ENCODE assay signal across 10 mouse cellular contexts in genomic region chr10:111007687-111008086, GRCm38 (mm10). TPM values are rescaled to one million over a fixed set of nuclear protein-coding genes. Genes with fewer than 3 reads are reported as not detected.
A peak's percentile ranks its signal among the peaks of the same experiment; 100 is the strongest.
DNase-seq lines count a peak whose midpoint lies in the region; ATAC-seq and TF ChIP-seq lines count a peak whose summit lies in the region.
"Had no signal": no experiment of that assay in that cellular context is flagged by ENCODE, and none has a peak within 500 bp of the region (broad histone marks: within the 10 kb centered on the region; RNA-seq: fewer than 3 reads in every experiment).

No protein-coding gene starts in this region.

- H3K27ac ChIP-seq in hindbrain, embryonic 16.5 days (ENCODE audit: low read depth, low read length) = no peak overlapping the region
- H3K27ac ChIP-seq in midbrain, embryonic 12.5 days (replicated peaks) = no peak overlapping the region
- H3K27ac ChIP-seq: macrophage had no signal

- H3K9me3 ChIP-seq in G1E (replicated peaks) = no peaks in the 10 kb centered on the region
- H3K9me3 ChIP-seq in hindbrain, embryonic 16.5 days (ENCODE audit: control insufficient read depth, low read length) = no peaks in the 10 kb centered on the region
- H3K9me3 ChIP-seq in midbrain, embryonic 12.5 days = no peaks in the 10 kb centered on the region

- peak overlapping the region; percentile 74 for H3K4me2 ChIP-seq in hindbrain, embryonic 16.5 days (ENCODE audit: low read length)
- peak overlapping the region; percentile 60; the same call in 1 of the 2 replicates for H3K4me2 ChIP-seq in midbrain, embryonic 12.5 days (replicated peaks)

- TF ChIP-seq CTCF in G1E (IDR thresholded peaks at IDR 0.05; ENCODE audit: low read depth, low read length) = no peak
- no peak for TF ChIP-seq CTCF in Patski (IDR thresholded peaks at IDR 0.05)

- H3K27me3 ChIP-seq in G1E (ENCODE audit: insufficient read depth, low read length) (no peaks in the 10 kb centered on the region), Patski (no peaks in the 10 kb centered on the region)
- H3K27me3 ChIP-seq in hindbrain, embryonic 16.5 days (replicated peaks; ENCODE audit: control insufficient read depth, insufficient read depth, low read length) = no peaks in the 10 kb centered on the region
- no peaks in the 10 kb centered on the region for H3K27me3 ChIP-seq in midbrain, embryonic 12.5 days

- in situ Hi-C loops in Patski (cut with MboI; ENCODE audit: low pct_unique_long_range_greater_than_20kb) = no loop called here

- H3K4me3 ChIP-seq in G1E (ENCODE audit: low read depth, low read length) = peak overlapping the region; percentile 88; the same call in 1 of the 2 replicates
- H3K4me3 ChIP-seq in hindbrain, embryonic 16.5 days (ENCODE audit: low read length) = no peak overlapping the region
- no peak overlapping the region; the same call in 1 of the 2 replicates for H3K4me3 ChIP-seq in midbrain, embryonic 12.5 days

- CTCF ChIA-PET in Patski (lab: Charles Lee) = interaction anchor here (1.2 to 2.4 kb wide), 5 partner anchors 10 to 92 kb away, joined by 3 to 8 read pairs (median 6); no protein-coding TSS in a partner anchor

- H3K36me3 ChIP-seq in G1E (replicated peaks) = peaks cover 12% of the 10 kb centered on the region
- no peaks in the 10 kb centered on the region for H3K36me3 ChIP-seq in hindbrain, embryonic 16.5 days (ENCODE audit: control insufficient read depth, insufficient read depth, low read length)
- no peaks in the 10 kb centered on the region for H3K36me3 ChIP-seq in midbrain, embryonic 12.5 days

- no peak overlapping the region for H3K9ac ChIP-seq in hindbrain, embryonic 16.5 days (ENCODE audit: low read depth, low read length)
- no peak overlapping the region for H3K9ac ChIP-seq in midbrain, embryonic 12.5 days (replicated peaks)

- ATAC-seq in G1E (ENCODE audit: extremely low read depth, insufficient number of reproducible peaks, low FRiP score, poor library complexity, severe bottlenecking) (no peak), Patski (peak; percentile 6)
- no peak for ATAC-seq in hindbrain, embryonic 16.5 days
- ATAC-seq in midbrain, embryonic 12.5 days (ENCODE audit: low FRiP score, low read depth) = no peak

- DNase-seq in G1E (ENCODE audit: low spot score) (no peak), Patski (ENCODE audit: low read depth, low spot score) (no peak)
- no peak for DNase-seq in frontal cortex, adult 2 months (ENCODE audit: extremely low spot score in 1 of 2, low spot score in 1 of 2)
- no peak for DNase-seq in yolk sac, embryonic 10.5 days (ENCODE audit: low spot score)
- no peak for DNase-seq in cerebellum, postnatal 4 days (ENCODE audit: low spot score in 2 of 2)
- DNase-seq: heart, postnatal 4 days; kidney, postnatal 14 days had no signal

- 75% methylated on average over 4 of the region's 4 CpGs for WGBS in hindbrain, embryonic 16.5 days
- 86% methylated on average over 4 of the region's 4 CpGs for WGBS in midbrain, embryonic 12.5 days

- POLR2A ChIA-PET in Patski (lab: Charles Lee) = no interaction called here

- H3K4me1 ChIP-seq in G1E (ENCODE audit: insufficient read depth, low read depth, low read length) = peaks cover 61% of the 10 kb centered on the region
- H3K4me1 ChIP-seq in hindbrain, embryonic 16.5 days (ENCODE audit: control insufficient read depth, insufficient read depth, low read depth, low read length) = peaks cover 14% of the 10 kb centered on the region
- H3K4me1 ChIP-seq in midbrain, embryonic 12.5 days = peaks cover 27% of the 10 kb centered on the region

RNA-seq across cellular contexts. Expression of gene Zdhhc17, which starts 2.3 kb away (rescaled TPM):
- total RNA-seq in G1E (2014; fragmentation: Nextera tagmentation) (102 and 103 TPM in 2 replicates), G1E (2017) (62.8 and 70.0 TPM in 2 replicates)
- polyA plus RNA-seq in G1E (2012) (1.5 and 1.6 TPM in 2 replicates), Patski (2021) (20.6 TPM)
- 51.2 TPM in 2 replicates for polyA plus RNA-seq in hindbrain, embryonic 16.5 days (2015; fragmentation: Nextera tagmentation; extraction: Ambion mirVana)
- 47.9 and 50.6 TPM in 2 replicates for polyA plus RNA-seq in midbrain, embryonic 12.5 days (2016; fragmentation: Nextera tagmentation; extraction: Ambion mirVana)
- 89.4 and 97.1 TPM in 2 replicates for polyA plus RNA-seq in frontal cortex, adult 2 months (2012; rRNA removed)
